Mouse (Mus musculus): ENCODE results near the gene Stk35. TPM values are rescaled to one million over a fixed set of nuclear protein-coding genes. Genes with fewer than 3 reads are reported as not detected.

Stk35 gene
- 12.2 TPM for polyA plus RNA-seq (2014; fragmentation: Illumina TruSeq; extraction: RNeasy Lipid Tissue Mini Kit (QIAGEN cat#74804))

DNA sequence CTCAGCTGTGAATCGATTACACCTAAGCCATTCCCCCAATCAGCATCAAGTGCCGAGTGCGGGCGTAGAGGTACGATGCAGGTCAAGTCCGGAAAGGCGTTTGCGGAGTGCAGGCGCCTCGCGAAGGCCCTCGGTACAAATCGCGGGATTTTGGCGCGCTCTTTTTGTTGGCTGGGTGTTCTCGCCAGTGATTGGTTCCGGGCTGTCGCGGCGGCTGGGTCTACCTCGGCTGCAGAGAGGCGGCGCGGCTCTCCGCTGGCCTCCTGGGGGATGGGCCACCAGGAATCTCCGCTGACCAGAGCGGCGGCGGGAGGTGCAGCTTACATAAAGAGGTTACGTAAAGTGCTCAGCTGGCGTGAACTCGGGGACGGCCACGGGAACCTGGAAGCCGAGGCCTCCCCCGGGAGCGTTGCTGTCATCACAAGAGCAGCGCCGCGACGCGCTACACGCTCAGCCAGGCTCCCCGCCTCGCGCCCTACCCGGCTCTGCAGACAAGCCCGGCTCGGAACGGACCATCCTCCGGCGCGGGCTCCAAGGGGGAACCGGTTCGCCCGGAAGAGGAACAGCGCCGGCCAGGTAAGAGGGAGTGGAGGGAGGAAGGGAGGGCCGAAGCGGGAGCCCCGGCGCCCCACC is at the start of gene Stk35:
TSS of gene Stk35 (plus strand) at position 247 of the 633 bp plus-strand sequence.

Other genes starting within 250 kb of the Stk35 start
- gene Sirpa, start 207.7 kb upstream of the Stk35 start, polyA plus RNA-seq (2014; fragmentation: Illumina TruSeq; extraction: RNeasy Lipid Tissue Mini Kit (QIAGEN cat#74804)): 34.1 TPM
- gene Pdyn, start 100.7 kb upstream of the Stk35 start, polyA plus RNA-seq (2014; fragmentation: Illumina TruSeq; extraction: RNeasy Lipid Tissue Mini Kit (QIAGEN cat#74804)): not detected
- 0.11 TPM for gene Tgm3, start 211.8 kb downstream of the Stk35 start, polyA plus RNA-seq (2014; fragmentation: Illumina TruSeq; extraction: RNeasy Lipid Tissue Mini Kit (QIAGEN cat#74804))